Mouse (Mus musculus) MEL (cell line): ENCODE data around the gene Gli3.

Experiments
- CHD2 ChIP-seq: IDR thresholded peaks from 2 replicates; pipeline ENCODE4 v1.6.1; 2011; ENCODE audit warnings: low read length, improper control_type of control experiment
- CTCF ChIP-seq, 3 experiments: IDR thresholded peaks in 2 of 3; conservative IDR thresholded peaks in 1 of 3; 2 replicates each; pipeline ENCODE4 v1.5.1; 2011 to 2012; ENCODE audit warnings: low read length in 3 of 3, low read depth in 2 of 3, mild to moderate bottlenecking in 2 of 3, improper control_type of control experiment in 1 of 3, inconsistent platforms in 1 of 3, mixed read lengths in 1 of 3, moderate library complexity in 1 of 3; ENCODE audit not compliant: control insufficient read depth in 1 of 3, insufficient read depth in 1 of 3, poor library complexity in 1 of 3, severe bottlenecking in 1 of 3
- EP300 ChIP-seq, 2 experiments: IDR thresholded peaks; 2 replicates each; pipeline ENCODE4 v1.6.1; 2011; ENCODE audit warnings: improper control_type of control experiment in 2 of 2, low read length in 2 of 2, low read depth in 1 of 2, mild to moderate bottlenecking in 1 of 2
- POLR2A ChIP-seq, 2 experiments: IDR thresholded peaks; 2 replicates each; pipeline ENCODE4 v1.6.1; 2011 to 2012; ENCODE audit warnings: low read length in 2 of 2, mild to moderate bottlenecking in 2 of 2, control low read depth in 1 of 2, improper control_type of control experiment in 1 of 2, low read depth in 1 of 2, moderate library complexity in 1 of 2; ENCODE audit not compliant: control insufficient read depth in 1 of 2, insufficient read depth in 1 of 2, poor library complexity in 1 of 2
- SIN3A ChIP-seq: IDR thresholded peaks from 2 replicates; pipeline ENCODE4 v1.6.1; 2012; ENCODE audit warnings: low read length, improper control_type of control experiment, inconsistent platforms
- SMC3 ChIP-seq: IDR thresholded peaks from 2 replicates; pipeline ENCODE4 v1.6.1; 2011; ENCODE audit warnings: low read depth, low read length, improper control_type of control experiment
- TAL1 ChIP-seq: IDR thresholded peaks from 2 replicates; pipeline ENCODE4 v1.6.1; 2012; ENCODE audit warnings: mild to moderate bottlenecking, inconsistent platforms, low read length, moderate library complexity, mixed read lengths
- TCF12 ChIP-seq: IDR thresholded peaks from 2 replicates; pipeline ENCODE4 v1.6.1; 2014; ENCODE audit warnings: low read depth, mild to moderate bottlenecking, inconsistent platforms, low read length, improper control_type of control experiment, moderate library complexity
- USF2 ChIP-seq, 2 experiments: IDR thresholded peaks; 2 replicates each; pipeline ENCODE4 v1.6.1; 2011 to 2012; ENCODE audit warnings: improper control_type of control experiment in 2 of 2, low read length in 2 of 2, borderline replicate concordance in 1 of 2, inconsistent platforms in 1 of 2, low read depth in 1 of 2, mild to moderate bottlenecking in 1 of 2; ENCODE audit not compliant: insufficient read depth in 1 of 2
- ZC3H11A ChIP-seq: IDR thresholded peaks from 2 replicates; pipeline ENCODE4 v1.6.1; 2012; ENCODE audit warnings: low read depth, mild to moderate bottlenecking, inconsistent platforms, low read length, improper control_type of control experiment

- TF ChIP-seq EP300 (IDR thresholded peaks at IDR 0.05; ENCODE audit: low read depth in 1 of 2, low read length in 2 of 2): no peak
- TF ChIP-seq CTCF (IDR thresholded peaks at IDR 0.05 in 2 of 3, conservative IDR thresholded peaks at IDR 0.05 in 1 of 3; ENCODE audit: control insufficient read depth in 1 of 3, insufficient read depth in 1 of 3, low read depth in 2 of 3, low read length in 3 of 3, poor library complexity in 1 of 3, severe bottlenecking in 1 of 3): no peak
- no peak for TF ChIP-seq POLR2A (IDR thresholded peaks at IDR 0.05; ENCODE audit: control insufficient read depth in 1 of 2, insufficient read depth in 1 of 2, low read depth in 1 of 2, low read length in 2 of 2, poor library complexity in 1 of 2)
- TF ChIP-seq TCF12: no peak
- no peak for TF ChIP-seq USF2 (IDR thresholded peaks at IDR 0.05; ENCODE audit: borderline replicate concordance in 1 of 2, insufficient read depth in 1 of 2, low read depth in 1 of 2, low read length in 2 of 2)
- no peak for TF ChIP-seq TAL1
- TF ChIP-seq SIN3A: no peak
- no peak for TF ChIP-seq ZC3H11A
- TF ChIP-seq SMC3: no peak
- no peak for TF ChIP-seq CHD2
These were observed 251.3 kb downstream of the Gli3 start for GRCm38 (mm10) chr13:15714331-15714725.
